Mouse (Mus musculus) G1E (cell line): Measurements from ENCODE around the gene Med27.

Experiments
- CTCF ChIP-seq: IDR thresholded peaks from 2 replicates; pipeline ENCODE4 v1.5.1; 2012; ENCODE audit warnings: low read depth, low read length, inconsistent platforms, mixed read lengths
- GATA1 ChIP-seq: IDR thresholded peaks from 2 replicates; pipeline ENCODE4 v1.6.1; 2012; ENCODE audit warnings: borderline replicate concordance, low read length, inconsistent platforms, mixed read lengths
- POLR2AphosphoS5 ChIP-seq: IDR thresholded peaks from 2 replicates; pipeline ENCODE4 v1.6.1; 2012; ENCODE audit warnings: low read depth, low read length, inconsistent platforms; ENCODE audit not compliant: insufficient replicate concordance

- TF ChIP-seq CTCF (no peak), GATA1 (no peak), POLR2AphosphoS5 (no peak)
These were observed 154.2 kb downstream of the Med27 start for GRCm38 (mm10) chr2:29500601-29501350.
